Mouse (Mus musculus): ENCODE measurements at regions not wholly inside any gene's neighbourhood (a gene's known extent, or its start where the extent isn't known, plus 50 kb on each side); places are given as distances from the start of the nearest gene placed in this dataset.

- ATAC-seq (replicated peaks; ENCODE audit: low FRiP score, low TSS enrichment, poor library complexity, severe bottlenecking), result no peak
Observed at GRCm38 (mm10) chr16:26302045-26302444, 69.6 kb downstream of the Cldn1 start.

DNA sequence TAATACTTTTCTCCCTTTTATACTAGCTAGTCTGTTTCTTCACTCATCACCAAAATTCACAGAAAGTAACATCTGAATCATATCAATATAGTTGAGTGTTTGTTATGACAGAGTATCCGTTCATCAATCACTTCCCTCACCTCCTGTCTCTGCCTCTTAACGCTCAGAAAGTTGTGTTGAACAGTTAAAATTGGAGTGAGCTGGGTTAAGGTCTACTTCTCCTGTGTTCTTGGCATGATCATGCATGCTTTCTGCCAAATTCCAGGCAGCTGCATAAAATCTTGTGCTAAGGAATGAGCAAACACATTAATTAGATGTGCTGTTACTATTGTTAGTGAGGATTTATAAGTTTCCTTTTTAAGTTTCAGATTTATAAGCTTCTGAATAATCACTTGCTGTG, 79.9 kb downstream of the Cldn1 start:
- no peak for ATAC-seq (replicated peaks; ENCODE audit: low FRiP score, low TSS enrichment, poor library complexity, severe bottlenecking)

DNA sequence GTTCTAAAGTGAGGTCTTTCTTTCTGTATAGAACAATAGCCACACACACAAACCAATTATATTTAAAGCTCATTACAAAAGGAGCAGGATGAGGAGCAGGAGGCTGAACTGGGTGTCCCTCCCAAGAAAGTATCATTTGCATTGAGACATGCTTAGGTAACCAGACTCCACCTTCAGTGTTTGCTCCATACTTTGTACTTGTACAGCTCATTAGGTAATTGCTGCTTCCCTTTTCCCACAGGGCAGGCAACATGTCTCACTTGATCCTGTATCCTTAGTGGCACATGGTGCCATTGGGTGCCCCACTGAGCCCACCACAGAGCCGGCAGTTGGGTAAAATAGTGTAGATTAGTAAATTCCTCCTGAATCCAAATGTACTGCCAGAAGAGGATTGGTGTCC, 86.0 kb downstream of the Cldn1 start:
- no peak for ATAC-seq (replicated peaks; ENCODE audit: low FRiP score, low TSS enrichment, poor library complexity, severe bottlenecking)

- no peak for ATAC-seq (replicated peaks; ENCODE audit: low FRiP score, low TSS enrichment, poor library complexity, severe bottlenecking)
Observed at GRCm38 (mm10) chr16:26284713-26285112, 86.9 kb downstream of the Cldn1 start.

DNA sequence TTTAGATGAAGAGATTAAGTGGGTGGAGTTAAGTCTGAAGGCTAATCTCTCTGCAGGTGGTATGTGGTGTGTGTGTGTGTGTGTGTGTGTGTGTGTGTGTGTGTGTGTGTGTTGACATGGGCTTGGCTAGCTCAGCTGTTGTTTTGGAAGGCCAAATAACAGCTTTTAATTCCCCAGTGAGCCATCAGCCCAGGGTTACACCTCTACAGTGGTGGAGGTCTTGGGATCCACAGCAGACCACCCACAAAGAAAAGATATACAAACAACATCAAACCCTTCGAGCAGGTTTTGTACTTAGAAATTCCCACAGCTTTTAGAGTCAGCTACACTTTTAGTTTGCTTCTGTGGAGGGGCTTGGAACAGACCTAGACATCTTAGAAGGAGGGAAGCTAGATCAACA, 89.2 kb downstream of the Cldn1 start:
- ATAC-seq (replicated peaks; ENCODE audit: low FRiP score, low TSS enrichment, poor library complexity, severe bottlenecking), result no peak

DNA sequence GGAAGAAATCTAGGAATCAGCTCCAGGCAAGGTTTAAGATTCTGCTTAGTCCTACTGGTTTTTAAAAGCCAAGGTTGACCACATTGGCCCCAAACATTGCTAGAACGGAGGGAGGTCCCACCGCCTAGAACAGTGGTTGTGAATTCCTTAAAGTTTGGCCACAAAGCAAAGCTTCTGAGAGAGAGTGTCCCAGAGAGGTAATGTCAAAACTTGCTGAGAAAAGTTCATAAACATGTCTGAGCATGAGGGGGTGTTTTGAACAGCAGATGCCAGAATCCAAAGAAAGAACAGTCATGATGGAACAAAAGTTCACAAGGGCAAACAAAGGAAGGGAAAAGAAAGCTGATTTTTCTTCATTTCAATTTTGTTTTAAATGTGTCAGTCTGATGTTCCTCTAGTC, 90.1 kb downstream of the Cldn1 start:
- no peak for ATAC-seq (replicated peaks; ENCODE audit: low FRiP score, low TSS enrichment, poor library complexity, severe bottlenecking)

GRCm38 (mm10) chr16:26276789-26277188, 94.9 kb downstream of the Cldn1 start:
- ATAC-seq (replicated peaks; ENCODE audit: low FRiP score, low TSS enrichment, poor library complexity, severe bottlenecking), result no peak

DNA sequence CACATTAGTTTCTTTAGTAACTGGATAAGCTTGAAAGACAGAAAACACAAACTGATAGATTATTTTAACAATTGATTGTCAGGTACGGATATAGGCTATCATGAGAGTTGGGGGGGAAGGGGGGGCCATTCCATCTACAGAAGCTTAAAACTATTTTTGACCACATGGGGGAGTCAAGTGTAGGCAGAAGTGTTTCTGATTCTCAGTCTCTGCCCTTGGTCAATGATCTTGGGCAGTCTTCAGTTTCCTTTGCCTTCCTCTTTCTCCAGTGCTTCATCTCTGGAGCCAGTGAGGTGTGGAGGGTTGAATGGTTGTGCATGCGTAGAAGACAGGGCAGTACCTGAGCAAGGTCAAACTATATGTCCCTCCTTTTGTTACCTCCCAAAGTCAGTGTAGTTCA, 118.8 kb downstream of the Cldn1 start:
- ATAC-seq (replicated peaks; ENCODE audit: low FRiP score, low TSS enrichment, poor library complexity, severe bottlenecking), result no peak

GRCm38 (mm10) chr16:26251698-26252097, 119.9 kb downstream of the Cldn1 start:
- ATAC-seq (replicated peaks; ENCODE audit: low FRiP score, low TSS enrichment, poor library complexity, severe bottlenecking), result no peak

DNA sequence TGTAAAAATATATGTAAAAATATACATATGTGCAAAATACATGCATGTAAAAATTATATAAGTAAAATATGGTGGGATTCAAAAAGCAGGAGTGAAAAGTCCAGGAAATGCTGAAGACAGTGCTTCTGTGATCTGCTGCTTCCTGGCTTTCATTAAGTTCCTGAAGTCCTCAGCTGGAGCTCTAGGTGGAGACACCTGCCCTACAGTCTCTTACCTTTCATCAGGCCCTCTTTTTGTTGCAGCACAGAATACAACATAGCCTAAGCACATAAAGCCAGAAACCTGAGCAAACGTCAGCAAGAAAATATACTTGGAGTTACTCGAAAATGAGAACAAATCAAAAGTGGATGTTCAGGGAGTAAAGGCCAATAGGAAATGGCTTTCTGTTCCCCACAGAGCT, 120.6 kb downstream of the Cldn1 start:
- no peak for ATAC-seq (replicated peaks; ENCODE audit: low FRiP score, low TSS enrichment, poor library complexity, severe bottlenecking)

- no peak for ATAC-seq (replicated peaks; ENCODE audit: low FRiP score, low TSS enrichment, poor library complexity, severe bottlenecking)
Observed at GRCm38 (mm10) chr16:26248939-26249338, 122.7 kb downstream of the Cldn1 start.

DNA sequence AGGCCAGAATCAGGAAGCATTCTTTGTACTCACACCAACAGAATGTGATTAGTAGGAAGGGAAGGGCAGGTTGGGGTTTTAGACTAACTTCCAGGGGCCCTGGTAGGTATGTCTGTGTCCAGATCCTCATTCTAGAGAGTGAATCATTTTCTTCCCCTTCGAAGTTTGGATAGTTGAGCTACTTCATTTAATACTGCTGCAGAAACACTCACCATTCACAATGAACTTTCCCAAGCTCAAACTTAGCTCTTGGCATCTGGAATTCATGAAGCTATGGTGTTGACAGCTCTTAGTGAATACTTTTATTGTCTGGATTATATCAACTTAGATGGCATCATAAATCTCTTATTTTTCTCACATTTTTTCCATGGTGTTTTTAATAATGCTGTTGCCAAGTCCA, 123.7 kb downstream of the Cldn1 start:
- ATAC-seq (replicated peaks; ENCODE audit: low FRiP score, low TSS enrichment, poor library complexity, severe bottlenecking), result no peak

DNA sequence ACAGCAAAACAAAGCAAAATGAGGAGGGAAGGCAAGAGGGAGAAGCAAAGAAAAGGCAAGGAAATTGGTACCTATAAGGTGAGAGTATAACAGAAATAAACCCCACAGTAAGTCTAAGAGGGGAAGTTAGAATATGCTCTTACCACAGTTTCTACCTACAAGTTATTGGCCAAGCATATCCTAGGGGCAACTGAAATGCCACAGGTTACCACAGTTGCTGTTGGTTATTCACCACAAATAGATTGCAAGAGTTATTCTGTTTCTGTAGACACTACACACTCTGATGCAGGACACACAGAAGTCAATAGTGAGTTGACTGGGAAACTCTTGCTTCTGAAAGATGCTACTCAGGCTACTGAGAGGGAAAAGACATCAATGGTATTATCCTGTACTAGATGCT, 129.7 kb upstream of the P3h2 start:
- ATAC-seq (replicated peaks; ENCODE audit: low FRiP score, low TSS enrichment, poor library complexity, severe bottlenecking), result no peak

GRCm38 (mm10) chr16:26234113-26234512, 128.5 kb upstream of the P3h2 start:
- ATAC-seq (replicated peaks; ENCODE audit: low FRiP score, low TSS enrichment, poor library complexity, severe bottlenecking), result peak; percentile 77

- ATAC-seq (replicated peaks; ENCODE audit: low FRiP score, low TSS enrichment, poor library complexity, severe bottlenecking), result no peak
Observed at GRCm38 (mm10) chr16:26231110-26231509, 125.5 kb upstream of the P3h2 start.

DNA sequence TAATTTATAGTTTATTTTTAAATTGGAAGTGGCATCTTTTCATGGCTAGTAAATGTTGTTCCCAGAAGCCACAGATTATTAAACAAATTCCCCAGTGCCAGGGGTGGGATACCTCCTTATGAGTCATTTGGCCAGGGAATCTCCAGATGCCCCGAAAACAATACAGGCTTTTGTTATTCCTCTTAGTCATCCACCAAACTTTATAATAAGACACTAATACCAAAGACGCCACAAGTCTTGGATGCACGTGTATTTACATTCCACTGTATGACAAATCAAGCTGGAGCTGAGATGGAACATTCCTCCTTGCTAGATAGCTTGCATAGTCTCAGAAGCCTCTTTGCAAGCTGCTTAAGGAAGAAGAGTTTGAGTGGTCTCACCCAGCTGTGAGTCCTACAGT, 105.8 kb upstream of the P3h2 start:
- no peak for ATAC-seq (replicated peaks; ENCODE audit: low FRiP score, low TSS enrichment, poor library complexity, severe bottlenecking)

DNA sequence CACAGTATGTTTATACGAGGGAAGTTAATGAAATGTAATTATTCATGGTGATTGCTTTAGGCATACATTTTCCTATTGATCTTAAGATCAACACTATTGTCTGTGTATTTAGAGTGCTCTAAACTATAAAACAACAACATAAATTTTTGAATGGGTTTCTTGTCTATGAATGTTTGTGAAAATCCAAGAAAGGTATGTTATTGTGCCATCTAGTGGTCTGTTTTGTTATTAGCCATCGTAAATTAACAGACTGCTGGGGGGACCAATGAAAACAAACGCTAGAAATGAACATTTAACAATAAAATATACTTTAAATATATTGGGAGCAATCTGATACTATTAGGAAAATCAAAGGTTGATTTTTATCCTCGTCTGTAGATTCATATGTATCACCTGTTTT, 93.5 kb upstream of the P3h2 start:
- ATAC-seq (replicated peaks; ENCODE audit: low FRiP score, low TSS enrichment, poor library complexity, severe bottlenecking), result no peak

- no peak for ATAC-seq (replicated peaks; ENCODE audit: low FRiP score, low TSS enrichment, poor library complexity, severe bottlenecking)
Observed at GRCm38 (mm10) chr16:26196345-26196744, 90.8 kb upstream of the P3h2 start.

DNA sequence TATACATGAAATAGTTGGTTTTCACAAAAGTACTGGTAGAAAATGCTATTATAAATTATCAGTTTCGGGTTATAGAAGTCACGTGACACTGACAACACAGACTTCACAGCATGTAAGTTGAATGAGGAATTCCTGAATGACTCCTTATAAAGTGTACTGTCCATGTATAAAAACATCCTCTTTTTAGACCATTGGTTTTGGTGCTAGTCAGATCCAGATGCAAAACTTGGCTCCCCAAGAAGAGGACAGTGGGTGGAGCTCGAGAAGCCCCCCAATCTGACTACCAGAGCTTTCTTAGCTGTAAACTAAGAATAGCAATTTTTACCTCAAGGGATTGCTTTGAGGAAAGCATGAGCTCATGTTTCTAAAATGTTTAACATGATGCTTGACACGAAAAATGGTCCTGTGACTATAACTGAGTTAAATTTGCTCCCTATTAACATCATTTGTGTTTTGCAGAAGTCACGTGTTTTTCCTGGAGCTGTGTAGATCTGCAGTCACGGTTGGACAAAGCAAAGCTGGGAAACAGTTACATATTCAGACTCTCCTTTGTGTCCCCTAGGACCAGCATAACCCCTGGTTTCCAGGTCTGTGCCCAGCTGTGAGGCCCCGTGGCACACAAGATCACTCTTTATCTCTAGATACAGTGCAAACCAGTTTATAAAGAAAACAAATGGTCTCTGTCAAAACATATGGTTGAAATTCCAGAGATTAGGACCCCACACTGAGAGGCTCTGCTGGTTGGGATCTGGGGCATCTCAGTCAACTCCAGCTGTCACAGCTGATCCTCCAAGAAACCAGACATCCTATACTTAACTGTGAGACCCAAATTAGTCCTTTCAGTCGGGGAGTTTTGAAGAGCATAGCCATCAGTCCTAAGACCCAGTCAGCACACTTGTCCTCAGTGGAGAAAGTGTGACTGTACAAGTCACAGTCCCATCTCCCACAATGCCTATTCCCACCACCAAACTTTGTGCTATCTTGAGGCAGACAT, 80.0 kb upstream of the P3h2 start:
- no peak for ATAC-seq (replicated peaks; ENCODE audit: low FRiP score, low TSS enrichment, poor library complexity, severe bottlenecking)

GRCm38 (mm10) chr16:26184647-26185262, 79.2 kb upstream of the P3h2 start:
- no peak for ATAC-seq (replicated peaks; ENCODE audit: low FRiP score, low TSS enrichment, poor library complexity, severe bottlenecking)

GRCm38 (mm10) chr16:26183530-26183929, 77.9 kb upstream of the P3h2 start:
- no peak for ATAC-seq (replicated peaks; ENCODE audit: low FRiP score, low TSS enrichment, poor library complexity, severe bottlenecking)
